Mouse (Mus musculus) midbrain, postnatal 0 days (tissue): ENCODE data around the gene March2. TPM values are rescaled to one million over a fixed set of nuclear protein-coding genes. Genes with fewer than 3 reads are reported as not detected.

Source experiments
- ATAC-seq: fragments of 200-750 bp; cut with Nextera tagmentation; 2 replicates; pipeline ENCODE4 v1.8.0; 2017; ENCODE audit warnings: moderate number of reproducible peaks, mild to moderate bottlenecking, moderate TSS enrichment, moderate library complexity; ENCODE audit not compliant: low FRiP score
- DNase-seq: peaks from one replicate; pipeline ENCODE4 v3.0.0-alpha.2; 2015; ENCODE audit warnings: low spot score
- H3K27ac ChIP-seq: fragments of 300-500 bp; sonication (generic); 2 replicates; pipeline ENCODE4 v1.5.1; 2014; ENCODE audit warnings: low read depth, mild to moderate bottlenecking, low read length, mixed read lengths
- H3K27me3 ChIP-seq: fragments of 300-500 bp; sonication (generic); 2 replicates; pipeline ENCODE4 v1.6.1; 2014; ENCODE audit warnings: low read length, control low read depth, mixed read lengths; ENCODE audit not compliant: insufficient read depth
- H3K36me3 ChIP-seq: fragments of 300-500 bp; sonication (generic); 2 replicates; pipeline ENCODE4 v1.6.1; 2014; ENCODE audit warnings: low read length, control low read depth, mixed read lengths; ENCODE audit not compliant: insufficient read depth
- H3K4me1 ChIP-seq: fragments of 300-500 bp; sonication (generic); 2 replicates; pipeline ENCODE4 v1.6.1; 2014; ENCODE audit warnings: mild to moderate bottlenecking, control low read depth, antibody characterized with exemption, low read length, mixed read lengths; ENCODE audit not compliant: insufficient read depth
- H3K4me2 ChIP-seq: fragments of 300-500 bp; sonication (generic); 2 replicates; pipeline ENCODE4 v1.6.1; 2014; ENCODE audit warnings: low read depth, mild to moderate bottlenecking, low read length, mixed read lengths; ENCODE audit not compliant: poor library complexity, severe bottlenecking
- H3K4me3 ChIP-seq: fragments of 300-500 bp; sonication (generic); 2 replicates; pipeline ENCODE4 v1.5.1; 2014; ENCODE audit warnings: low read depth, mild to moderate bottlenecking, low read length, moderate library complexity
- H3K9ac ChIP-seq: fragments of 300-500 bp; sonication (generic); replicated peaks from 2 replicates; pipeline ENCODE4 v1.6.1; 2014; ENCODE audit warnings: mild to moderate bottlenecking, low read length, moderate library complexity, mixed read lengths; ENCODE audit not compliant: poor library complexity, severe bottlenecking
- H3K9me3 ChIP-seq: fragments of 300-500 bp; sonication (generic); 2 replicates; pipeline ENCODE4 v1.6.1; 2016; ENCODE audit warnings: low read length, control low read depth
- CTCF ChIP-seq: IDR thresholded peaks from 2 replicates; pipeline ENCODE4 v1.5.1; 2016; ENCODE audit warnings: antibody characterized with exemption, mild to moderate bottlenecking
- WGBS: fragments of 180-500 bp; shearing (Covaris S2); extraction: QIAGEN DNeasy Blood & Tissue Kit; methylation state at CpG from one replicate; pipeline ENCODE4 v1.1.7; 2014; 5-methylcytosine and 5-hydroxymethylcytosine counted together
- polyA plus RNA-seq: library from polyadenylated mRNA; unstranded; fragments of >200 nt; fragmentation: Nextera tagmentation; extraction: Ambion mirVana; gene quantifications from 2 replicates; pipeline ENCODE4 v1.2.1, GENCODE M21; 2015
- total RNA-seq: library from RNA; depleted of rRNA; stranded (reverse); fragments of >200 nt; gene quantifications from 2 replicates; pipeline ENCODE4 v1.2.3, GENCODE M21; 2014

The March2 gene
- total and polyA plus RNA-seq, 2 experiments from 2014 or later: 65.2 to 100 TPM

DNA sequence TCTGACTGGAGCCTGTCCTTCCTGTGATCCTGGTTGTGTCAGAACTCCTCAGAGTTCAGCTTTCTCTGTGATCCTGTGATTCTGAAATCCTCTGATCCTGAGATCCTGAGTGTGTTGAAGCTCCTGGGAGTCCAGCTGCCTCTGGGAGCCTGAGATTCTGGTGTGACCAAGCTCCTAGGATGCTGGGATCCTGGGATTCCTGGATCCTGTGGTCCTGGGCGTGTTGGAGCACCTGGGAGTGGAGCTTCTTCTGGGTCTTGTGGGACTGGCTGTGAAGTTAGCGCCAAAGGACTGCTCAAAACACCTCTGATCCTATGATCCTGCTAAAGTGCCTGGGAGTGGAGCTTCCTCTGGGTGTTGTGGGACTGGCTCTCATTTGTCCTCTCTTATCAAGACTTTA is 9.9 kb upstream of the March2 start:
- no peaks in the 10 kb centered on the region for H3K4me1 ChIP-seq
- H3K36me3 ChIP-seq: no peaks in the 10 kb centered on the region
- H3K4me2 ChIP-seq: no peak overlapping the region
- ATAC-seq (no peak), DNase-seq (no peak)
- TF ChIP-seq CTCF: no peak
- WGBS: 78% methylated on average over 2 of the region's 2 CpGs
- no peak overlapping the region for H3K4me3 ChIP-seq
- H3K27ac ChIP-seq: no peak overlapping the region
- H3K27me3 ChIP-seq: no peaks in the 10 kb centered on the region
- H3K9me3 ChIP-seq: no peaks in the 10 kb centered on the region
- no peak overlapping the region for H3K9ac ChIP-seq

DNA sequence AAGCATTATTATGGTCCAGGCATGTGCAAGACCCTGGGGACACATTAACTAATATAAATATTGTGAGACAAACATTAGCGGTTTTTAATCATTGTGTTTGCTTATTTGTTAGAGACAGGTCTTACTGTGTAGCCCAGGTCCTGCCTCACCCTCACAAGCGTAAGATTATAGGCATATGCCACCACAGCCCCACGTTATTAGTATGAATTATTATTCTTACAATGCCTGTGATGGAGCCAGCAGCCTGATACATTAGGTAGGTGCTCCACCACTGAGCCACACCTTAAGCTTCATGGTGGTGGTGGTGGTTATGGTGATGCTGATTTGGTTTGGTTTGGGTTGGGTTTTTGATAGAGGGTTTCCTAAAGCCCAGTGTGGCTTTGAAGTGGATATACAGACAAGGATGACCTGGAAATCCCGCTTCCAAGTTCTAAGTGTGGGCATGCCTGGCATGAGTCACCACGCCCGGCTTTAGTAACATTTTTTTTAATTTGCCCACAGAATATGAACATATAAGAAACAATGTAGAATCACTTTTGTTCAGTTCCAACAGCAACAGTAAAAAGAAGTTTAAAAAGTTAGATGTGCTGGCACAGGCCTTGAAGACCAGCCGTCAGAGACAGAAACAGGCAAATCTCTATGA is 1.4 kb upstream of the March2 start:
- ATAC-seq (no peak), DNase-seq (no peak)
- Histone ChIP-seq H3K27ac (no peak overlapping the region), H3K4me1 (no peaks in the 10 kb centered on the region), H3K4me2 (no peak overlapping the region), H3K27me3 (no peaks in the 10 kb centered on the region), H3K9ac (no peak overlapping the region), H3K9me3 (no peaks in the 10 kb centered on the region), H3K4me3 (no peak overlapping the region), H3K36me3 (0 out of 2 replicates have a peak, but pooled peaks cover 2% of the 10 kb centered on the region)
- WGBS: 98% methylated on average over 7 of the region's 7 CpGs
- no peak for TF ChIP-seq CTCF

DNA sequence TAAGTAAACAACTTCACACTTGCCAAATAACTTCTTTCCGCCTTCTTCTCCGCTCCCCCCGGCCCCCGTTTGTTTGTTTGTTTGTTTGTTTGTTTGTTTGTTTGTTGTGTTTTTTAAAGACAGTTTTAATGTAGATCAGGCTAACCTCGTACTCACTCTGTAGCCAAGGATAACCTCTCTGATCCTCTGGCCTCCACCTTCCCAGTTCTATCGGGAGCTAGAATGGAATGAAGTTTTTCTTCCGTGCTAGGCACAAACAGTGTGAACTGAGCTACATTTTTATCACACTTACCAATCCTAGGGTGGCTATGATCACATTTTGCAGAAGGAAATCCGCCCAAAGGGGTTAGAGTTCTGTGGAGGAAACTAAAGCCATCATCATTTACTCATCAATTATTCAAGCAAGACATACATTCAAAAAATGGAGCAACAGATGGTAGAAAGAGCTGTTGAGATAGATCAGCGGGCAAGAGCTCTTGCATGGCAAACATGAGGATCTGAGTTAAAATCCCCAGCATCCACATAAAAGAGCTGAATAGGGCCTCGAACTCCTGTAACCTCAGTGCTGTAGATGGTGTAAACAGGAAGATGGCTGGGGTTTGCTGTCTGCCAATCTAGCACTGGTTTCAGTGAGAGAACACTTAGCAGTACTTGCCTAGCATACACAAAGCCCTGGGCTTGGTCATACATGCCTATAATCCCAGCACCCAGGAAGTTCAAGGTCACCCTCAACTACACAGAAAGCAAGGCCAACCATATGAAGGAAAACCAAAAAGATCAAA is 665 bp upstream of the March2 start:
- Histone ChIP-seq H3K4me2 (peak overlapping the region; percentile 82), H3K9me3 (no peaks in the 10 kb centered on the region), H3K4me3 (peak overlapping the region; percentile 85), H3K4me1 (no peaks in the 10 kb centered on the region), H3K27ac (0 out of 2 replicates have a peak overlapping the region, but pooled peaks have one; percentile 9), H3K9ac (no peak overlapping the region), H3K36me3 (0 out of 2 replicates have a peak, but pooled peaks cover 2% of the 10 kb centered on the region), H3K27me3 (no peaks in the 10 kb centered on the region)
- no peak for TF ChIP-seq CTCF
- no peak for ATAC-seq
- no peak for DNase-seq
- WGBS: 47% methylated on average over 10 of the region's 10 CpGs

DNA sequence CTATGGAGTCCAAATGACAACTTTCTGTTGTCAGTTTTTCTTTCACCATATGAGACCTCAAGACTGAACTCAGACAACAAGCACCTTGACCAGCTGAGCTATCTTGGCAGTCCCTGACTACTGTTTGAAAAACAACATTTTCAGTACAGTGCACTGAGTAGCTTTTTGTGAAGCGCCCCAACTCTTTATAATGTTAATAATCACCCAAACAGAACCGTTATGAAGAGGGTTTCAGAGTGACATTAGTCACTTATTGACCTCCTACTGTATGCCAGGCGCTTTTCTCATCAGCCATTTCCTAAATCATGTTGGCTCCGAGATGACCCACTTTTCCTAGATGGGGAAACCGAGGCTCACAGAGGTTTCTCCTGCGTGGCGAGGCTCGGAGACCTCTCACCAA is 488 bp downstream of the March2 start:
- 0 out of 2 replicates have a peak, but pooled peaks cover 2% of the 10 kb centered on the region for H3K36me3 ChIP-seq
- no peaks in the 10 kb centered on the region for H3K4me1 ChIP-seq
- peak overlapping the region; percentile 82 for H3K4me2 ChIP-seq
- ATAC-seq (no peak), DNase-seq (no peak)
- H3K27ac ChIP-seq: no peak overlapping the region; the same call in 1 of the 2 replicates
- 8% methylated on average over 8 of the region's 8 CpGs for WGBS
- peak overlapping the region; percentile 85 for H3K4me3 ChIP-seq
- H3K9ac ChIP-seq: peak overlapping the region; percentile 84
- no peaks in the 10 kb centered on the region for H3K27me3 ChIP-seq
- no peak for TF ChIP-seq CTCF
- H3K9me3 ChIP-seq: no peaks in the 10 kb centered on the region

DNA sequence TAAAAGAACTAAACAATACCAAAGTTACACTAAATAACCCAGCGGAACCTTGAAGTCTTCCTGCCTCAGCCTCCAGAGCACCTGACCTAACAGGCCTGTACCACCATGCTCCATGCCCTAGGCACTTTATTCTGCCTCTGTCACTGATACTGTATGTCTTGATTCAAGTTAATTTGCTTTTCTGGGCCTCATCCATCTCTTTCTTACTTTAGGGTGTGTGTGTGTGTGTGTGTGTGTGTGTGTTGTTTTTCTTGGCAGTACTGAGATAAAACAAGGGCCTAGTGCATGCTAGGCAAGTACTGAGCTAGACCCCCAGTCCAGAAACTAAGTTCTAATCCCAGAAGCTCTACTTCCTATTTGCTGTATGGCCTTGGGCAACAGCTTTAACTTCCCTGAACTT is 1.2 kb downstream of the March2 start:
- H3K27me3 ChIP-seq: no peaks in the 10 kb centered on the region
- no peaks in the 10 kb centered on the region for H3K4me1 ChIP-seq
- no peak overlapping the region for H3K4me3 ChIP-seq
- ATAC-seq (no peak), DNase-seq (no peak)
- H3K36me3 ChIP-seq: 0 out of 2 replicates have a peak, but pooled peaks cover 2% of the 10 kb centered on the region
- H3K27ac ChIP-seq: no peak overlapping the region
- no peak for TF ChIP-seq CTCF
- H3K9me3 ChIP-seq: no peaks in the 10 kb centered on the region
- no peak overlapping the region for H3K9ac ChIP-seq
- no peak overlapping the region for H3K4me2 ChIP-seq
- 100% methylated on average over 1 of the region's 1 CpGs for WGBS

DNA sequence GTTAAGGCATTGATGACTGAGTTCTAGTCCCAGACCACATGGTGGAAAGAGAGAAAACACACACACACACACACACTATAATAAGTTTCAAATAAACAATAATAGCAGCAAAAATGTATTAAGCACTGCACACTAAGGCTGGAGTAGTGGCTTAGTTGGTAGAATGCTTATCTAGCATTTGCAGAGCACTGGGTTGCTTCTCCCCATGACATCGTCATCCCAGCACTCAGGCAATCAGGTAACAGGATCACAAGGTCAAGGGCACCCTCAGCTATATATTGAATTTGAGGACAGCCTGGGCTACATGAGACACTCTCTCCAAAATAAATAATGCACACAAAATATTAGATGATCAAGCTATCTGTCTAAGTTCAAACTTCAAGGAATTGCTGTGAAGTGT is 3.7 kb downstream of the March2 start:
- Histone ChIP-seq H3K9me3 (no peaks in the 10 kb centered on the region), H3K9ac (no peak overlapping the region), H3K27me3 (no peaks in the 10 kb centered on the region), H3K4me1 (no peaks in the 10 kb centered on the region), H3K27ac (no peak overlapping the region), H3K4me2 (no peak overlapping the region), H3K4me3 (no peak overlapping the region), H3K36me3 (0 out of 2 replicates have a peak, but pooled peaks cover 2% of the 10 kb centered on the region)
- 100% methylated on average over 1 of the region's 1 CpGs for WGBS
- ATAC-seq: no peak
- TF ChIP-seq CTCF: no peak
- no peak for DNase-seq
